Mouse (Mus musculus): ENCODE data around the gene Cd2ap. TPM values are rescaled to one million over a fixed set of nuclear protein-coding genes. Genes with fewer than 3 reads are reported as not detected.

Cd2ap gene
- polyA plus RNA-seq, 2 experiments: 27.8 to 30.9 TPM

GRCm38 (mm10) chr17:42900795-42901194 is 24.3 kb upstream of the Cd2ap start:
- Histone ChIP-seq H3K27me3 (ENCODE audit: control insufficient read depth, insufficient read depth, low read length) (no peaks in the 10 kb centered on the region), H3K9ac (ENCODE audit: low read depth, low read length, severe bottlenecking) (no peak overlapping the region), H3K36me3 (ENCODE audit: control insufficient read depth, insufficient read depth, low read length) (no peaks in the 10 kb centered on the region), H3K4me3 (replicated peaks; ENCODE audit: low read length) (no peak overlapping the region), H3K4me1 (ENCODE audit: control insufficient read depth, insufficient read depth, low read length) (no peaks in the 10 kb centered on the region), H3K4me2 (replicated peaks; ENCODE audit: low read depth, low read length, severe bottlenecking) (no peak overlapping the region), H3K9me3 (ENCODE audit: control insufficient read depth, low read length) (0 out of 2 replicates have a peak, but pooled peaks cover 4% of the 10 kb centered on the region), H3K27ac (replicated peaks; ENCODE audit: low read depth, low read length) (no peak overlapping the region)
- WGBS: 62% methylated on average over 2 of the region's 2 CpGs
- ATAC-seq (ENCODE audit: low FRiP score, low read depth): no peak
- no peak for DNase-seq (ENCODE audit: low spot score)
- no peak for TF ChIP-seq POLR2A (IDR thresholded peaks at IDR 0.05; ENCODE audit: borderline replicate concordance, extremely low read depth, insufficient read depth, insufficient read length)

GRCm38 (mm10) chr17:42887282-42887707 is 10.8 kb upstream of the Cd2ap start:
- Histone ChIP-seq H3K4me1 (ENCODE audit: control insufficient read depth, insufficient read depth, low read length) (no peaks in the 10 kb centered on the region), H3K27me3 (ENCODE audit: control insufficient read depth, insufficient read depth, low read length) (no peaks in the 10 kb centered on the region), H3K9me3 (ENCODE audit: control insufficient read depth, low read length) (no peaks in the 10 kb centered on the region), H3K36me3 (ENCODE audit: control insufficient read depth, insufficient read depth, low read length) (no peaks in the 10 kb centered on the region), H3K27ac (replicated peaks; ENCODE audit: low read depth, low read length) (no peak overlapping the region), H3K4me3 (replicated peaks; ENCODE audit: low read length) (no peak overlapping the region), H3K4me2 (replicated peaks; ENCODE audit: low read depth, low read length, severe bottlenecking) (no peak overlapping the region), H3K9ac (ENCODE audit: low read depth, low read length, severe bottlenecking) (no peak overlapping the region)
- ATAC-seq (ENCODE audit: low FRiP score, low read depth): no peak
- no peak for TF ChIP-seq POLR2A (IDR thresholded peaks at IDR 0.05; ENCODE audit: borderline replicate concordance, extremely low read depth, insufficient read depth, insufficient read length)
- no peak for DNase-seq (ENCODE audit: low spot score)
- 69% methylated on average over 4 of the region's 4 CpGs for WGBS

- Histone ChIP-seq H3K4me1 (ENCODE audit: control insufficient read depth, insufficient read depth, low read length) (no peaks in the 10 kb centered on the region), H3K27ac (replicated peaks; ENCODE audit: low read depth, low read length) (no peak overlapping the region), H3K36me3 (ENCODE audit: control insufficient read depth, insufficient read depth, low read length) (no peaks in the 10 kb centered on the region), H3K9me3 (ENCODE audit: control insufficient read depth, low read length) (no peaks in the 10 kb centered on the region), H3K27me3 (ENCODE audit: control insufficient read depth, insufficient read depth, low read length) (no peaks in the 10 kb centered on the region), H3K9ac (ENCODE audit: low read depth, low read length, severe bottlenecking) (no peak overlapping the region), H3K4me3 (replicated peaks; ENCODE audit: low read length) (no peak overlapping the region), H3K4me2 (replicated peaks; ENCODE audit: low read depth, low read length, severe bottlenecking) (no peak overlapping the region)
- TF ChIP-seq POLR2A (IDR thresholded peaks at IDR 0.05; ENCODE audit: borderline replicate concordance, extremely low read depth, insufficient read depth, insufficient read length): no peak
- ATAC-seq (ENCODE audit: low FRiP score, low read depth) (no peak), DNase-seq (ENCODE audit: low spot score) (no peak)
- WGBS: 68% methylated on average over 7 of the region's 7 CpGs
Measured at GRCm38 (mm10) chr17:42885091-42885501, 8.6 kb upstream of the Cd2ap start.

- H3K27me3 ChIP-seq (ENCODE audit: control insufficient read depth, insufficient read depth, low read length): no peaks in the 10 kb centered on the region
- no peak for ATAC-seq (ENCODE audit: low FRiP score, low read depth)
- no peak for DNase-seq (ENCODE audit: low spot score)
Measured at GRCm38 (mm10) chr17:42884382-42884781, 7.9 kb upstream of the Cd2ap start.

GRCm38 (mm10) chr17:42883769-42884168 is 7.3 kb upstream of the Cd2ap start:
- TF ChIP-seq POLR2A (IDR thresholded peaks at IDR 0.05; ENCODE audit: borderline replicate concordance, extremely low read depth, insufficient read depth, insufficient read length): no peak
- Histone ChIP-seq H3K27ac (replicated peaks; ENCODE audit: low read depth, low read length) (no peak overlapping the region), H3K9ac (ENCODE audit: low read depth, low read length, severe bottlenecking) (no peak overlapping the region), H3K4me2 (replicated peaks; ENCODE audit: low read depth, low read length, severe bottlenecking) (no peak overlapping the region), H3K9me3 (ENCODE audit: control insufficient read depth, low read length) (no peaks in the 10 kb centered on the region), H3K4me3 (replicated peaks; ENCODE audit: low read length) (no peak overlapping the region), H3K27me3 (ENCODE audit: control insufficient read depth, insufficient read depth, low read length) (no peaks in the 10 kb centered on the region), H3K36me3 (ENCODE audit: control insufficient read depth, insufficient read depth, low read length) (no peaks in the 10 kb centered on the region), H3K4me1 (ENCODE audit: control insufficient read depth, insufficient read depth, low read length) (no peaks in the 10 kb centered on the region)
- DNase-seq (ENCODE audit: low spot score): no peak
- 85% methylated on average over 8 of the region's 8 CpGs for WGBS
- ATAC-seq (ENCODE audit: low FRiP score, low read depth): no peak

More at GRCm38 (mm10) chr17:42884382-42884781, 7.9 kb upstream of the Cd2ap start:
- no peaks in the 10 kb centered on the region for H3K36me3 ChIP-seq (ENCODE audit: control insufficient read depth, insufficient read depth, low read length)
- no peak overlapping the region for H3K27ac ChIP-seq (replicated peaks; ENCODE audit: low read depth, low read length)
- no peak overlapping the region for H3K9ac ChIP-seq (ENCODE audit: low read depth, low read length, severe bottlenecking)
- WGBS: 68% methylated on average over 4 of the region's 4 CpGs
- no peak overlapping the region for H3K4me2 ChIP-seq (replicated peaks; ENCODE audit: low read depth, low read length, severe bottlenecking)
- no peak for TF ChIP-seq POLR2A (IDR thresholded peaks at IDR 0.05; ENCODE audit: borderline replicate concordance, extremely low read depth, insufficient read depth, insufficient read length)
- no peak overlapping the region for H3K4me3 ChIP-seq (replicated peaks; ENCODE audit: low read length)
- no peaks in the 10 kb centered on the region for H3K4me1 ChIP-seq (ENCODE audit: control insufficient read depth, insufficient read depth, low read length)
- no peaks in the 10 kb centered on the region for H3K9me3 ChIP-seq (ENCODE audit: control insufficient read depth, low read length)

- Histone ChIP-seq H3K9ac (ENCODE audit: low read depth, low read length, severe bottlenecking) (no peak overlapping the region), H3K9me3 (ENCODE audit: control insufficient read depth, low read length) (no peaks in the 10 kb centered on the region), H3K27ac (replicated peaks; ENCODE audit: low read depth, low read length) (no peak overlapping the region), H3K4me2 (replicated peaks; ENCODE audit: low read depth, low read length, severe bottlenecking) (no peak overlapping the region), H3K36me3 (ENCODE audit: control insufficient read depth, insufficient read depth, low read length) (no peaks in the 10 kb centered on the region), H3K4me3 (replicated peaks; ENCODE audit: low read length) (no peak overlapping the region), H3K27me3 (ENCODE audit: control insufficient read depth, insufficient read depth, low read length) (no peaks in the 10 kb centered on the region), H3K4me1 (ENCODE audit: control insufficient read depth, insufficient read depth, low read length) (no peaks in the 10 kb centered on the region)
- TF ChIP-seq POLR2A (IDR thresholded peaks at IDR 0.05; ENCODE audit: borderline replicate concordance, extremely low read depth, insufficient read depth, insufficient read length): no peak
- ATAC-seq (ENCODE audit: low FRiP score, low read depth): 0 out of 2 replicates have a peak, but pooled peaks have one; percentile 15
- 58% methylated on average over 9 of the region's 9 CpGs for WGBS
- DNase-seq (ENCODE audit: low spot score): peak; percentile 34
Measured at GRCm38 (mm10) chr17:42883315-42883714, 6.8 kb upstream of the Cd2ap start.

Measured in limb, embryonic 14.5 days (tissue).